Mouse (Mus musculus) midbrain, embryonic 15.5 days (tissue): ENCODE measurements around the gene Abcd4. TPM values are rescaled to one million over a fixed set of nuclear protein-coding genes. Genes with fewer than 3 reads are reported as not detected.

Experiments
- ATAC-seq: fragments of 200-750 bp; cut with Nextera tagmentation; replicated peaks from 2 replicates; pipeline ENCODE4 v1.8.0; 2017; ENCODE audit warnings: moderate TSS enrichment
- H3K27ac ChIP-seq: fragments of 300-500 bp; sonication (generic); 2 replicates; pipeline ENCODE4 v1.5.1; 2015; ENCODE audit warnings: mild to moderate bottlenecking, inconsistent platforms
- H3K27me3 ChIP-seq: fragments of 300-500 bp; sonication (generic); replicated peaks from 2 replicates; pipeline ENCODE4 v1.6.1; 2015; ENCODE audit warnings: inconsistent platforms
- H3K36me3 ChIP-seq: fragments of 300-500 bp; sonication (generic); replicated peaks from 2 replicates; pipeline ENCODE4 v1.6.1; 2015; ENCODE audit warnings: inconsistent platforms
- H3K4me1 ChIP-seq: fragments of 300-500 bp; sonication (generic); 2 replicates; pipeline ENCODE4 v1.6.1; 2015; ENCODE audit warnings: inconsistent platforms
- H3K4me2 ChIP-seq: fragments of 300-500 bp; sonication (generic); 2 replicates; pipeline ENCODE4 v1.6.1; 2015; ENCODE audit warnings: inconsistent platforms, mild to moderate bottlenecking, moderate library complexity
- H3K4me3 ChIP-seq: fragments of 300-500 bp; sonication (generic); 2 replicates; pipeline ENCODE4 v1.5.1; 2015; ENCODE audit warnings: mild to moderate bottlenecking, inconsistent platforms
- H3K9ac ChIP-seq: fragments of 300-500 bp; sonication (generic); 2 replicates; pipeline ENCODE4 v1.6.1; 2015; ENCODE audit warnings: mild to moderate bottlenecking, inconsistent platforms
- H3K9me3 ChIP-seq: fragments of 300-500 bp; sonication (generic); 2 replicates; pipeline ENCODE4 v1.6.1; 2016; ENCODE audit warnings: inconsistent platforms
- WGBS: fragments of 180-500 bp; shearing (Covaris S2); methylation state at CpG from one replicate; pipeline ENCODE4 v1.1.7; 2015; ENCODE audit warnings: mixed read lengths; 5-methylcytosine and 5-hydroxymethylcytosine counted together
- polyA plus RNA-seq: library from polyadenylated mRNA; unstranded; fragments of >200 nt; fragmentation: Nextera tagmentation; extraction: Ambion mirVana; gene quantifications from 2 replicates; pipeline ENCODE4 v1.2.1, GENCODE M21; 2015

Abcd4 gene
- polyA plus RNA-seq, 1 experiment from 2014 or later, result 15.6 TPM

- Histone ChIP-seq H3K4me3 (no peak overlapping the region), H3K27me3 (no peaks in the 10 kb centered on the region), H3K36me3 (no peaks in the 10 kb centered on the region), H3K4me2 (no peak overlapping the region), H3K4me1 (peaks cover 8% of the 10 kb centered on the region), H3K27ac (no peak overlapping the region), H3K9ac (no peak overlapping the region), H3K9me3 (no peaks in the 10 kb centered on the region)
- no peak for ATAC-seq
- 89% methylated on average over 10 of the region's 10 CpGs for WGBS
Measured at GRCm38 (mm10) chr12:84611718-84612117, 5.5 kb downstream of the Abcd4 start.

GRCm38 (mm10) chr12:84605860-84606259, 11.4 kb downstream of the Abcd4 start:
- Histone ChIP-seq H3K4me3 (no peak overlapping the region), H3K27me3 (no peaks in the 10 kb centered on the region), H3K36me3 (no peaks in the 10 kb centered on the region), H3K9me3 (no peaks in the 10 kb centered on the region), H3K4me1 (no peaks in the 10 kb centered on the region), H3K27ac (no peak overlapping the region), H3K9ac (no peak overlapping the region), H3K4me2 (no peak overlapping the region)
- WGBS, result 74% methylated on average over 7 of the region's 7 CpGs
- ATAC-seq, result no peak

- Histone ChIP-seq H3K9ac (no peak overlapping the region), H3K27me3 (no peaks in the 10 kb centered on the region), H3K27ac (no peak overlapping the region), H3K4me1 (no peaks in the 10 kb centered on the region), H3K9me3 (no peaks in the 10 kb centered on the region), H3K4me2 (no peak overlapping the region), H3K36me3 (no peaks in the 10 kb centered on the region), H3K4me3 (no peak overlapping the region)
- 85% methylated on average over 6 of the region's 7 CpGs for WGBS
- no peak for ATAC-seq
Measured at GRCm38 (mm10) chr12:84604001-84604400, 13.2 kb downstream of the Abcd4 start.

GRCm38 (mm10) chr12:84598324-84598723, 18.9 kb downstream of the Abcd4 start:
- Histone ChIP-seq H3K36me3 (no peaks in the 10 kb centered on the region), H3K27ac (no peak overlapping the region), H3K4me3 (no peak overlapping the region), H3K4me2 (no peak overlapping the region), H3K27me3 (no peaks in the 10 kb centered on the region), H3K9ac (no peak overlapping the region), H3K4me1 (no peaks in the 10 kb centered on the region), H3K9me3 (no peaks in the 10 kb centered on the region)
- no peak for ATAC-seq
- WGBS, result 21% methylated on average over 8 of the region's 8 CpGs

- WGBS, result under 1% methylated on average over 54 of the region's 54 CpGs
- peaks cover 10% of the 10 kb centered on the region; the same call in 1 of the 2 replicates for H3K4me1 ChIP-seq
- H3K4me2 ChIP-seq, result peak overlapping the region; percentile 82
- H3K9me3 ChIP-seq, result no peaks in the 10 kb centered on the region
- ATAC-seq, result peak; percentile 64
- H3K4me3 ChIP-seq, result peak overlapping the region; percentile 47
- no peaks in the 10 kb centered on the region for H3K27me3 ChIP-seq
- peak overlapping the region; percentile 56 for H3K9ac ChIP-seq
- no peaks in the 10 kb centered on the region for H3K36me3 ChIP-seq
- H3K27ac ChIP-seq, result no peak overlapping the region
Measured at GRCm38 (mm10) chr12:84589825-84590761, 27.1 kb downstream of the Abcd4 start.

GRCm38 (mm10) chr12:84581285-84581684, 35.9 kb downstream of the Abcd4 start:
- no peaks in the 10 kb centered on the region for H3K4me1 ChIP-seq
- H3K4me2 ChIP-seq, result no peak overlapping the region
- whole genome bisulfite sequencing, result 91% methylated on average over 2 of the region's 2 CpGs
- H3K9me3 ChIP-seq, result no peaks in the 10 kb centered on the region
- H3K9ac ChIP-seq, result no peak overlapping the region
- ATAC-seq, result no peak
- H3K36me3 ChIP-seq, result no peaks in the 10 kb centered on the region
- H3K27me3 ChIP-seq, result peaks cover 14% of the 10 kb centered on the region
- no peak overlapping the region for H3K4me3 ChIP-seq
- no peak overlapping the region for H3K27ac ChIP-seq

- Histone ChIP-seq H3K27ac (no peak overlapping the region), H3K27me3 (peaks cover 34% of the 10 kb centered on the region), H3K36me3 (no peaks in the 10 kb centered on the region), H3K4me3 (no peak overlapping the region), H3K4me1 (no peaks in the 10 kb centered on the region), H3K4me2 (no peak overlapping the region), H3K9me3 (no peaks in the 10 kb centered on the region), H3K9ac (no peak overlapping the region)
- WGBS, result 38% methylated on average over 5 of the region's 5 CpGs
- no peak for ATAC-seq
Measured at GRCm38 (mm10) chr12:84578440-84578770, 38.8 kb downstream of the Abcd4 start.

- Histone ChIP-seq H3K9me3 (no peaks in the 10 kb centered on the region), H3K27ac (no peak overlapping the region), H3K9ac (no peak overlapping the region), H3K4me1 (no peaks in the 10 kb centered on the region), H3K4me2 (no peak overlapping the region), H3K36me3 (no peaks in the 10 kb centered on the region), H3K27me3 (peaks cover 40% of the 10 kb centered on the region), H3K4me3 (no peak overlapping the region)
- 72% methylated on average over 11 of the region's 11 CpGs for WGBS
- no peak for ATAC-seq
Measured at GRCm38 (mm10) chr12:84577768-84578439, 39.3 kb downstream of the Abcd4 start.

GRCm38 (mm10) chr12:84573094-84573493, 44.1 kb downstream of the Abcd4 start:
- 16% methylated on average over 7 of the region's 7 CpGs for WGBS
- Histone ChIP-seq H3K27me3 (peaks cover 77% of the 10 kb centered on the region), H3K9ac (no peak overlapping the region), H3K4me3 (no peak overlapping the region), H3K4me1 (peaks cover 24% of the 10 kb centered on the region; the same call in 1 of the 2 replicates), H3K4me2 (no peak overlapping the region), H3K9me3 (no peaks in the 10 kb centered on the region), H3K27ac (no peak overlapping the region), H3K36me3 (no peaks in the 10 kb centered on the region)
- no peak for ATAC-seq

- Histone ChIP-seq H3K9ac (no peak overlapping the region), H3K9me3 (no peaks in the 10 kb centered on the region), H3K36me3 (no peaks in the 10 kb centered on the region), H3K4me3 (no peak overlapping the region), H3K4me1 (peaks cover 24% of the 10 kb centered on the region; the same call in 1 of the 2 replicates), H3K27me3 (peaks cover 79% of the 10 kb centered on the region), H3K27ac (no peak overlapping the region), H3K4me2 (no peak overlapping the region)
- under 1% methylated on average over 7 of the region's 7 CpGs for WGBS
- no peak for ATAC-seq
Measured at GRCm38 (mm10) chr12:84572341-84572720, 44.9 kb downstream of the Abcd4 start.

- Histone ChIP-seq H3K27ac (no peak overlapping the region), H3K4me2 (no peak overlapping the region; the same call in 1 of the 2 replicates), H3K4me3 (0 out of 2 replicates have a peak overlapping the region, but pooled peaks have one; percentile 10), H3K9ac (no peak overlapping the region), H3K36me3 (no peaks in the 10 kb centered on the region), H3K9me3 (no peaks in the 10 kb centered on the region), H3K4me1 (peaks cover 24% of the 10 kb centered on the region; the same call in 1 of the 2 replicates), H3K27me3 (peaks cover 79% of the 10 kb centered on the region)
- ATAC-seq, result no peak
- WGBS, result 2% methylated on average over 41 of the region's 43 CpGs
Measured at GRCm38 (mm10) chr12:84571466-84572340, 45.5 kb downstream of the Abcd4 start.
